8 mouse cellular contexts compared by ENCODE assay signal in the genomic region with DNA sequence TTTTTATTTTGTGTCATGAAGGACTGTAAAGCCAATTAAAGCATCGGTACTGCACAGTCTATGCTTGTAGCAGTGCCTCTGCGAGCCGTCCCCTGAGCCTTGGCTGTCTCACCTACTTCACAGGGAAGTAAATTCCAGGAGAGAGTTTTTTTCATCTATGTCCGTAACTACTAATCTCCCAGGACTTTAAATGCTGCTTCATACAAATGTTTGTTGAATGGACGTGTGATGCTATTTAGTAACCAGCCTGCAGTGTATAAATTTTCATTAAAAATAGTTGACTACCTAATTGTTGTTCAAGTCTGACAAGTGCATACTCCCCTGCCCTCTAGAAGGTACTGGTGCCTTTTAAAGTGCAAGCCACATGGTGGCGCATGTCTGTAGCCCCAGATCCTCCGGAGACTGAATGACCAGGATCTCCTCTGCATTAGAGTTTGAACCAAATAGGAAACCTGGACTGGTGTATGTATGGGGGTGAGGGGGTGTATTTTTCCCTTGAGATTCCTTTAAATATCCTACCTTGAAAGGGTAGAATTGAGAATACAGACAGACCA. TPM values are rescaled to one million over a fixed set of nuclear protein-coding genes. Genes with fewer than 3 reads are reported as not detected.
DNase-seq lines count a peak whose midpoint lies in the region; ATAC-seq and TF ChIP-seq lines count a peak whose summit lies in the region.

No protein-coding gene starts in this region.

- TF ChIP-seq EP300 in liver, postnatal 0 days (IDR thresholded peaks at IDR 0.05; ENCODE audit: low read depth): no peak

- H3K27me3 ChIP-seq in forebrain, embryonic 13.5 days: no peaks in the 10 kb centered on the region
- H3K27me3 ChIP-seq in forebrain, embryonic 10.5 days (ENCODE audit: poor library complexity, severe bottlenecking): no peaks in the 10 kb centered on the region
- H3K27me3 ChIP-seq in testis, adult 2 months (ENCODE audit: control insufficient read depth, insufficient read depth, low read length): no peaks in the 10 kb centered on the region
- H3K27me3 ChIP-seq in liver, postnatal 0 days (ENCODE audit: insufficient read depth, low read length): no peaks in the 10 kb centered on the region

- H3K9me3 ChIP-seq in forebrain, embryonic 13.5 days (replicated peaks): no peaks in the 10 kb centered on the region
- no peaks in the 10 kb centered on the region for H3K9me3 ChIP-seq in forebrain, embryonic 10.5 days
- H3K9me3 ChIP-seq in liver, postnatal 0 days (ENCODE audit: low read length): no peaks in the 10 kb centered on the region

- H3K27ac ChIP-seq in forebrain, embryonic 13.5 days: no peak overlapping the region
- no peak overlapping the region for H3K27ac ChIP-seq in forebrain, embryonic 10.5 days
- no peak overlapping the region for H3K27ac ChIP-seq in testis, adult 2 months (ENCODE audit: control insufficient read depth, insufficient read depth, low read depth, low read length)
- H3K27ac ChIP-seq in liver, postnatal 0 days (ENCODE audit: low read depth): no peak overlapping the region

- intact Hi-C loops in heart, postnatal 14 days (cut with DNase I): loop anchor here (2.0 to 5.0 kb wide), 2 partner anchors 34 to 171 kb away; partner anchors contain the start of gene Tra2a
- intact Hi-C loops in gastrocnemius, postnatal 36 days (cut with DNase I): loop anchor here (5.0 kb wide), 1 partner anchor 169 kb away; the partner anchor contains the start of gene Stk31

- H3K4me3 ChIP-seq in forebrain, embryonic 13.5 days: no peak overlapping the region
- no peak overlapping the region for H3K4me3 ChIP-seq in forebrain, embryonic 10.5 days
- no peak overlapping the region for H3K4me3 ChIP-seq in testis, adult 2 months (ENCODE audit: control insufficient read depth, low read depth, low read length)
- no peak overlapping the region for H3K4me3 ChIP-seq in liver, postnatal 0 days (ENCODE audit: low read depth, low read length)

- no peaks in the 10 kb centered on the region for H3K36me3 ChIP-seq in forebrain, embryonic 13.5 days (ENCODE audit: poor library complexity, severe bottlenecking)
- H3K36me3 ChIP-seq in forebrain, embryonic 10.5 days (replicated peaks): no peaks in the 10 kb centered on the region
- H3K36me3 ChIP-seq in testis, adult 2 months (ENCODE audit: control insufficient read depth, insufficient read depth, low read length): no peaks in the 10 kb centered on the region
- H3K36me3 ChIP-seq in liver, postnatal 0 days (replicated peaks; ENCODE audit: insufficient read depth, low read length): no peaks in the 10 kb centered on the region

- DNase-seq in forebrain, embryonic 10.5 days (ENCODE audit: extremely low spot score, low spot score): no peak
- DNase-seq in testis, postnatal 10 days (ENCODE audit: low spot score): no peak
- DNase-seq in heart, postnatal 14 days: peak; percentile 41 to 60
- DNase-seq in liver, postnatal 0 days: peak; percentile 46
- DNase-seq in thymus, postnatal 36 days: peak; percentile 27 to 32
- no peak for DNase-seq in gastrocnemius, postnatal 36 days

- 0 out of 2 replicates have a peak, but pooled peaks cover 5% of the 10 kb centered on the region for H3K4me1 ChIP-seq in forebrain, embryonic 13.5 days
- peaks cover 18% of the 10 kb centered on the region for H3K4me1 ChIP-seq in forebrain, embryonic 10.5 days
- no peaks in the 10 kb centered on the region for H3K4me1 ChIP-seq in testis, adult 2 months (ENCODE audit: control insufficient read depth, insufficient read depth, low read length)
- no peaks in the 10 kb centered on the region for H3K4me1 ChIP-seq in liver, postnatal 0 days (ENCODE audit: insufficient read depth)

- no peak overlapping the region for H3K4me2 ChIP-seq in forebrain, embryonic 13.5 days
- no peak overlapping the region for H3K4me2 ChIP-seq in liver, postnatal 0 days (ENCODE audit: low read depth, low read length)

- no peak for TF ChIP-seq POLR2A in testis, adult 2 months (IDR thresholded peaks at IDR 0.05; ENCODE audit: control insufficient read depth, low read depth, low read length)

- no peak overlapping the region for H3K9ac ChIP-seq in forebrain, embryonic 13.5 days
- H3K9ac ChIP-seq in liver, postnatal 0 days (replicated peaks): no peak overlapping the region

- peak; percentile 14; the same call in 1 of the 2 replicates for TF ChIP-seq CTCF in testis, adult 2 months (IDR thresholded peaks at IDR 0.05; ENCODE audit: control insufficient read depth, insufficient read depth, insufficient replicate concordance, low read depth, low read length)
- TF ChIP-seq CTCF in liver, postnatal 0 days (IDR thresholded peaks at IDR 0.05; ENCODE audit: low read depth): peak; percentile 75

- ATAC-seq in forebrain, embryonic 13.5 days: peak; percentile 36; the same call in 1 of the 2 replicates
- no peak for ATAC-seq in liver, postnatal 0 days

- WGBS in forebrain, embryonic 13.5 days: 12% methylated on average over 7 of the region's 7 CpGs
- 15% methylated on average over 7 of the region's 7 CpGs for WGBS in forebrain, embryonic 10.5 days
- WGBS in liver, postnatal 0 days (ENCODE audit: insufficient replicate concordance): 13% methylated on average over 7 of the region's 7 CpGs

RNA-seq across cellular contexts. Expression of gene Igf2bp3, which starts 13.4 kb away (rescaled TPM):
- polyA plus RNA-seq in forebrain, embryonic 13.5 days (2015; fragmentation: Nextera tagmentation; extraction: Ambion mirVana): 55.2 and 56.9 TPM in 2 replicates
- 128 and 141 TPM in 2 replicates for polyA plus RNA-seq in forebrain, embryonic 10.5 days (2016; fragmentation: Nextera tagmentation; extraction: Ambion mirVana)
- polyA plus RNA-seq in testis, adult 2 months (2012; rRNA removed): 68.9 and 76.0 TPM in 2 replicates
- 1 to 10 TPM in 1 of 2 experiments, under 1 TPM in 1; 0.93 to 1.6 TPM for total RNA-seq in heart, postnatal 14 days (2021)
- 29.7 and 31.3 TPM in 2 replicates for polyA plus RNA-seq in liver, postnatal 0 days (2015; fragmentation: Nextera tagmentation; extraction: Ambion mirVana)
- under 1 TPM; 0.08 to 0.20 TPM for total RNA-seq in gastrocnemius, postnatal 36 days (2021)

RNA-seq across cellular contexts. Expression of gene Tra2a, which starts 35.6 kb away (rescaled TPM):
- 164 and 177 TPM in 2 replicates for polyA plus RNA-seq in forebrain, embryonic 13.5 days (2015; fragmentation: Nextera tagmentation; extraction: Ambion mirVana)
- 126 and 127 TPM in 2 replicates for polyA plus RNA-seq in forebrain, embryonic 10.5 days (2016; fragmentation: Nextera tagmentation; extraction: Ambion mirVana)
- polyA plus RNA-seq in testis, adult 2 months (2012; rRNA removed): 36.2 and 45.4 TPM in 2 replicates
- 10 to 100 TPM; 30.9 to 42.3 TPM for total RNA-seq in heart, postnatal 14 days (2021)
- polyA plus RNA-seq in liver, postnatal 0 days (2015; fragmentation: Nextera tagmentation; extraction: Ambion mirVana): 23.4 and 26.3 TPM in 2 replicates
- total RNA-seq in gastrocnemius, postnatal 36 days (2021): 10 to 100 TPM; 13.4 to 16.7 TPM

Comparison
In these comparisons a context has a peak if more than half of its experiments do, and no peak if none do; other contexts are left out.
1. DNase-seq: peak in heart, postnatal 14 days (2 of 2), liver, postnatal 0 days (single experiment) and thymus, postnatal 36 days (2 of 2); none in forebrain, embryonic 10.5 days (single experiment), testis, postnatal 10 days (single experiment) and gastrocnemius, postnatal 36 days (0 of 2).